Mouse (Mus musculus): ENCODE data around the gene Pdlim3.
A peak's percentile ranks its signal among the peaks of the same experiment; 100 is the strongest.
"Not testable (repeated sequence)": the region's sequence is repeated elsewhere in the genome, so short reads cannot be mapped to it uniquely, and the experiment has no call there.

The Pdlim3 gene

DNA sequence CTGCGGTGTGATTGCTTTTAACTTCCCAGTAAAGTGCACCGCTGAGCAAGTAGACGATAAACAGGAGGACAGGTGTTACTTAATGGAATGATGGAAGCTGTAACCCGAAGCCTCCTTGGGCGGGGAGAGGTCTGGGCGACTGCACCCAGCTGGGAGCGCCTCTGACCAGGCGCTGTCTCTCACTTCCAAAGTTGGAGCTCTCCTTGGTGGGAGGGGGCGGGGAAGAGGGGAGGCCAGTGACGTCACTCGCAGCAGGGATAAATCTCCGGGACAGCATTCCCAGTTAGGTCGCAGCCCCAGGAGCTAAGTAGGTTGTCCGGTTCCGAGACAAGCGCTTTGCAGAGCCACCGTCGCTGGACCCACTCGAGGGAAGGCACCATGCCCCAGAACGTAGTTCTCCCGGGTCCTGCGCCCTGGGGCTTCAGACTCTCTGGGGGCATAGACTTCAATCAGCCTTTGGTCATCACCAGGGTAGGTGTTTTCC, at the start of gene Pdlim3:
Gene Pdlim3, plus strand, starts transcription at position 260 of the 484 bp plus-strand sequence.
- DNase-seq (ENCODE audit: low spot score in 2 of 2) = no peak

DNA sequence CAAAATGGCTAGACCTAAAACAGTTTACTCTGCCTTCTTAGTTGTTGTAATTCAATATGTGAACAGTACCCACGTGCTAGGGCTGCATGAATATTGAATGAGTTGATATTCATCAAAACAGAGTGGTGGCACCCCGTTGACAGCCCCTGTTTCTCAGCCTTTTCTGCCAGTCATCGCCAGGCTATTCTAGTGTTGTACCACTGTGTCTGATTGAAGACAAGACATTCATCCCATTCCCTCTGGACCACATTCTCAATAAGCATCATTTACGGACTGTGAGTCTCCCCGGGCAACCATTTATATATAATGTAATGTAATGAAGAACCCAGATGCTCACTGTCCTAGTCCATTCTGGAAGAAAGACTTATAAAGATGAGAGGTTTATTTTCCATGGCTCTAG, 42.0 kb upstream of the Pdlim3 start:
- no peak for DNase-seq (ENCODE audit: low spot score in 2 of 2)

DNA sequence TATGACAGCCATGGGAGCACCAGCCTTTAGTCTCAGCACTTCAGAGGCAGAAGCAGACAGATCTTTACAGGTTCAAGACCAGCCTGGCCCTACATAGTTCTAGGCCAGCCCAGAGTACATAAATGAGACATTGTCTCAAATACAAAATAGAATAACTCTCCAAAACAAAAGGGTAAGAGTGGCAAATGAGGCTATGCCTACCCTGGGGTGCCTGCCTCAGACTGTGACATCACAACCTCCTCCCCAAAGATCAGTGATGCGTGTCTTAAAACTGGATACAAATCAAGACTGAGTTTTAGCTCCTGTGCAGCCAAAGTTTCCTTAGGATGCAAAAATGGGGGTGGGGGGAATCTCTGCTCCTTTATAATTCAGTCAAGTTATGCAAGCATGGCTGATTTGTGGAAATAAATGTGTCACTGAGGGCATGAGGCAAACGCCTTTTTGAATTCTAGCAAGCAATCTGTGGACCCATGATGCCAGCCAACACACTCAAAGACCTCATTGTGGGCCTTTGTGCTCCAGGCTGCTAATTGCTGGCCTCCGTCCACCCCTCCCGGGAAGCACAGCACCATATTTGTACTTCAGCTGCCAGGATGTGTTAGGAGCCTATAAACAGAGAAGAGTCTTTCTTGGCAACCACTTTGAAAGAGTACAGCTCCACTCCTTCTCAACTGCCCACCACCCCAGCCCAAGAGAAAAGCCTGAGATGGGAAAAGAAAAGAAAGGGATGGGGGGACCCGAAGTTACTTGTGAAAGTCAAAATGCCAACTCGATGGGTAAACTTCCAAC, 41.0 kb upstream of the Pdlim3 start:
- DNase-seq (ENCODE audit: low spot score in 2 of 2) = peak; percentile 42 to 74

DNA sequence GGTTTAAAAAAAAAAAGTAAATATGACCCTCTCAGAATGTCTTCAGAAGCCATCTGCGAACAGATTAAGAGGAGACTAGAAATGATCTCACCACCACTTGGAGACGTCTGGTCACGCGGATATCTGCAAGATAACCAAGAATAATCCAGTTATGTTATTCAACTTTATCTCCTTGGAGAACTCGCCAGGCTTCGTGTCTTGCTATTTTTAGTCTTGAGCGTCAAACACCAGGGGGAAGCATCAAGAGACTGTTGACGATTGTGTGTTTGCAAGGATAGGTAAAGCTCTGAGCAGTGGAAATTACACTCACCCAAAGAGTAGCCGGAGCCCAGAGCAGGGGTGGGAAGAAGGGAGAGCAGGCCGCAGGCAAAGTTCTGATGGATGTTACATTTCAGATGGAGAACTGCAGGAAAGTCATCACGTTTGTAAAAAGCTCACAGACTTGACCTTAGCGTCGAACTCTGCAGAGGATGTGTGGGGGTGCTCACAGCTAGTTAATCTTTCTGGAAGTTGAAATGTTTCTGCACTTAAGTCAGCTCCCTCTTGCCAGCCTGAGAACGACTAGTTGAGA, 40.3 kb upstream of the Pdlim3 start:
- peak in 1 of 2 experiments; percentile 15 for DNase-seq (ENCODE audit: low spot score in 2 of 2)

DNA sequence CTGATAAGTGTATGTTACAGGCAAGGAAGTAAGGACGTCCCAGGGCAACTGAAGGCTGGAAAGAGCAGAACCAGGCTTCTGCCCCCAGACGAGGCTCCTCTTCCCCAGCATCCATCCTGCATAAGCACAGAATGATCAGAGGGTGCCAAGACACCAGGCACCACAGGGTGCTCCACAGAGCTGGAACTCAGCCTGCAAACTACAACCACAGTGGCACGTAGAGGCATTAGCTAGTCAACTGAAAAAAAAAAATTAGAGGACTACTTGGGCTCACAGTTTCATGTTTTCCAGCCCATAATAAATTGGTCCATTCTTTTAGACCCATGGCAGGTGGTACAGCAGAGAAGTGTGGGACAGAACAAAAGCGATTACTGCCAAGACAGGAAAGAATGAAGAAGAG, 39.4 kb upstream of the Pdlim3 start:
- no peak for DNase-seq (ENCODE audit: low spot score in 2 of 2)

DNA sequence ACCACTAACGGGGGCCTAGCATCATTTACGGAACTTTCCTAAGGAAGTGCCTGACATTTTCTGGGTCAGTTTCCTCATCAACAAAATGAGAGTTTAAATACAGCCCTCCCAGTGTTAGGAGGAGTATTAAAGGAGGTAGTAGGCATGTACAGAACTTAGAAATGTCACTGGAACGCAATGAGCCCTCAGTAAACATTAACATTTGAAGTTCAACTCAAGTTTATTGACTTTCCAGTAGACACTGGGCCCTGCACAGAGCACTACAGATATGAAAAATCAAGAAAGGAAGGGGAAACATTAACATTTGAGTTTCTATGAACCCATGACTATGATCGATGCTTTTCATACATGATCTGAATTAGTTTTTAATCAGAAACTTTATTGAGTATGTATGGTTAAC, 30.1 kb upstream of the Pdlim3 start:
- DNase-seq (ENCODE audit: low spot score in 2 of 2) = no peak

DNA sequence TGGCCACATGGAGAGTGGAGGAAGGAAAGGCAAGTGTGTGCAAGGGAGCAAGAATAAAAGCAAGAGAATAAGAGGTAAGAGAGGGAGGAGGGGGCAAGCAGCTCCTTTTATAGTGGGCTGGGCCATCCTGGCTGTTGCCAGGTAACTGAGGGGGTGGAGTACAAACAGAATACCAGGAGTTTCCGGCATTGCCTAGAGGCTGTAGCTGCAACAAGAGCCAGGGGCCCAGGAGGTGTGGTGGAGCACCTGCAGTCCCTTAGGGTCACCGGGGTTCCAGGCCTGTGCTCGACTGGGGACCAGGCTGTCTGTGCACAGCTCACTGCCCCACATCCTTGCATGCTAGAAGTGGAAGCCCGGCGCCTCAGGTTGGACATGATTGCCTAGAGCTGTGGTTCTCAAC, 27.5 kb upstream of the Pdlim3 start:
- no peak for DNase-seq (ENCODE audit: low spot score in 2 of 2)

DNA sequence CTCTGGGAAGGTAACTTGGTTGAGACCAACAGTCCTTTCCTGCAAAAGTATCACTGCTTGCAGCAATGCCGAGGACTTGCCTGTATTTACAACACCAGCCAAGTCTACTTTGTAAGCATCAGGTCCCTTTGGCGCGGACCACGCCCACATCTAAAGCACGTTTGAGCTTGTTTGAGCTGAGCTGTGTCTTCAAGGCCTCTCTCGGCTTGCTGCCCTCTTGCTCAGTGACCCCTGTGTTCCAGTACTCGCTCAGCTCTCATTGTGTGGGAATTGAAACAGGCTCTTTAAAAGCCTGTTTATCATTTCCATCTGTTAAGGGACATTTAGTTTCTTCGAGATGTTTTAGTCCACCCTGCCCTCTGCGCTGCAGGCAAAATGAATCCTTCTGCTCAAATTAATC, 26.9 kb upstream of the Pdlim3 start:
- DNase-seq (ENCODE audit: low spot score in 2 of 2) = no peak

DNA sequence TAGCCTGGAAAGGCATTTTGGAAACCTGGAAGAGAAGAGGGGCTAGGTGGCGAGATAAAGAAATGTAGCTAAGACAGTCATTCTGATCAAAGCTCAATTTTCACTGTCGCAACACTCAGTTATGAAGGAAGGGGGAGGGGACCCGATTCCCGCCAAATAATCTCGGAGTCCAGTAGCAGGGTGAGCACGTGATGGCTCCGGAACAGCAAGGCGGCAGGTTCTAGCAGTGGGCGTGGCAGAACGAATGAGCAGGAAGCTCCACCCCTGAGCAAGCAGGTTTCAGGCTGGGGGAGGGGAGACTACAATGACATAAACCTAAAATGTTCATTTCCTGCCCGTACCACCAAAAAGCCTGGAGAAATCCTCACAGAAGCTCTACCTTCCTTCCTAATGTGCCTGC, 13.7 kb upstream of the Pdlim3 start:
- DNase-seq (ENCODE audit: low spot score in 2 of 2) = not testable (repeated sequence)

DNA sequence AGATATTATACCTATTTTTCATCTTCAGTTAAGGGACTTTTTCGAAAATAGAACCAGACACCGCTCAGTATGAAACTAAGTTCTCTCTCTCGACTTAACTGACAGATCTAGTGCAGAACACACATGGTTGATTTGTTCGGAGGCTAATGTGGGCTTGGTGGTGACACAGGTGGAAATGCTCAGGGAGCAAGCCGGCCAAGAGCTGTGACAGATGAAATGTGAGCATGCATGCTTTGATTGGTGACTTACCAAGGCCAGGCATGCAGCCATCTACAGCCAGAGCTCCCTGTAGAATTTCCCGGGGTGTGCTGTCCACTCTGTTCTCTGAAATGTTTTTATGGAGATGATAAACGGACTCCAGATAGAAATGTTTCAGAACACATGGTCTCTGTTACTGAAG, 13.2 kb upstream of the Pdlim3 start:
- no peak for DNase-seq (ENCODE audit: low spot score in 2 of 2)

DNA sequence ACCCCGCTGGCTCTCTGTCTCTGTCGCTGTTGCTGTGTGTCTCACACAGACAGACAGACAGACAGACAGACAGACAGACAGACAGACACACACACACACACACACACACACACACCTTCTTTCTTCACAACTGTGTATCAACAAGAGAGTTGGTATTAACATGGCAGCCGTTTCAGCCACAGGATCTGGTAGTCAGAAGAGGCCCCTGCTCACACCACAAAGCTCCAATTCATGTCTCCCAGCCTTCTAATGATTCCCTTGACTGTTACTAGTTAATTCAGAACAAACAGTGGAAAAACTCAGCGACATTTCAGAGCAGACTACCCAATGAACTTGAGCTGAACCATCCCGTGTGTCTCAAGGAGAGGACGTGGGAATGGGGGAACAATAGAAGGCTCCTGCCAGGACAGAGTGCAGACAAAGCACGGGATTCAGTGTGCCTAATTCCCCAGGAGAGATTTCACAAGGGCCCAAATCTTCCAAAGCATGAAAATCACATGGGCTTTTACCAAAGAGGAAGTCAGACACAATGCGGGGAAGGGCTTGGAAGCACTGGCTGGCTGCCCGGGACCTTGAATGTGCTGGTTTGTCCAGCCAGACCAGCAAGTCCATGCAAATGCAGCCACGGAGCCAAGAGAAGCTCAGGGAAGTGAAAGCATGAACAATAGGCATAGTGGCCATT, 10.2 kb upstream of the Pdlim3 start:
- DNase-seq (ENCODE audit: low spot score in 2 of 2) = peak; percentile 30

DNA sequence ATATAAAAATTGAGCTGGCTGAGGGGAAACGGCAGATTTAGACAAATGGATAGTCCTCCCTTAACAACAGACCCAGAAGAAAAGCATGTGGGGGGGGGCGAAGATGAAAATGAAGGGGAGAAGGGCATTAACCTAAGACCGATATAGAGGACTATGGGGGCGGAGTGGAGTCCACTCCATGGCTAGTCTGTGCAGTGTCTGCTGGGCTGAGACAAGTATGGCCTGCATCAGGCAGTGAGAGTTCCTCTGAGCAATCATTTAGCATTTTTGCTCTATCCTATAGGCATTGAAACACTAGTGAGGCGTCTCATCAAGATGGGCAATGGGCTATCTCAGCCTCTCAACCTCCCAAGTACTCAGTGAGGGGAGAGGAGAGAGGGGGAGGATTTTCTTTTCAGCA, 8.9 kb upstream of the Pdlim3 start:
- no peak for DNase-seq (ENCODE audit: low spot score in 2 of 2)

DNA sequence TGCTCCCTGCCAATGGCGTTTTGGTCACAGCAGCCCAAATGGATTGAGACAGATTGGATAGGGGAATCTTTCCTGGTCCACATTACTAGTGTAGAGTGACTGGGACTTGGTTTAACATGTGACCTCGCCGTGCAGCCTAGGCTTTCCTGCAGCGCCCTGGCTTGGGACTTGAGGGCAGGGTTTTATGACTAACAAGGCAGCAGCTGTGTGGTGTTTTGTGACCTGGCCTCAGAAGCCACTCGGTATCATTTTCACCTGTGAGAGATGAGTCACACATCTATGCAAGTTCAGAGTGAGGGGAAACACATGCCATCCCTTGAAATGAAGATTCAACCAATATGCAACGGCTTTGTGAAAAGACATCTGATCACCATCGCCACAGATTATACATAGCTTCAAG, 7.6 kb upstream of the Pdlim3 start:
- DNase-seq (ENCODE audit: low spot score in 2 of 2) = no peak

DNA sequence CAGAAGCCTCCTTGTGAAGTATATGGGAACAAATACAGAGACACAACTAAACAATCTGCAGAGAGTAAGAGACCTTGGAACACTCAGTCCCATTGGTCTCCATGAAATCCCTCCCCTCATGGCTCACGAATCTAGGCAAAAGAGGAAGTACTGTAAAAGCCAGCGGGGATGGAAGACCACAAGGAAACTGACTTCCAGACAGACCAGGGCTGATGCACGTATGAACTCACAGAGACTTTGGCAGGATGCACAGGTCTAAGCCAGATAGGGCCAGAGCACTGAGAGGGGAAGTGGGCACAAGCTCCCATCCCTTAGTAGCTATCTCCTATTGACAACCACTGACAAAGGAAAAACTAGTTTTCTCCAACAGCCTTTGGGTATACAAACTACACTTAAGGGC, 4.8 kb upstream of the Pdlim3 start:
- DNase-seq (ENCODE audit: low spot score in 2 of 2) = no peak

DNA sequence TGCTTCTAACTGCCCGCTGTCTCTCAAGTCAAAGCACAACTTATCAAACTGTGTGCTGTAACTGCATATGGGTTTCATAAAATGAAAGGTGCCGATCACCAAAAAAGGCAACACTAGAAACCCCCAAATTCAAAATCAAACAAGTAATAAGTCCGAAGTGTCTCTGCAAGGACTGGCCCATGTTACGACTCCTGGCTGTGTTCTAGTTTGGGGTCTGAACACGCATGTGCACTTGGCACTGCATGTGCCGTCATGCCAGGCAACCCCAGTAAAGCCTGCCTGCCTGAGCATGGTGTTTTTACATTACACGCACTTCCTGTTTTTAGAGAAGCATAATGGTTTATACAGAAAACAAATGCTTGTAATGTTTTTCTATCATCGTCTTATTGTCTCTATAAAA, 3.5 kb upstream of the Pdlim3 start:
- no peak for DNase-seq (ENCODE audit: low spot score in 2 of 2)

DNA sequence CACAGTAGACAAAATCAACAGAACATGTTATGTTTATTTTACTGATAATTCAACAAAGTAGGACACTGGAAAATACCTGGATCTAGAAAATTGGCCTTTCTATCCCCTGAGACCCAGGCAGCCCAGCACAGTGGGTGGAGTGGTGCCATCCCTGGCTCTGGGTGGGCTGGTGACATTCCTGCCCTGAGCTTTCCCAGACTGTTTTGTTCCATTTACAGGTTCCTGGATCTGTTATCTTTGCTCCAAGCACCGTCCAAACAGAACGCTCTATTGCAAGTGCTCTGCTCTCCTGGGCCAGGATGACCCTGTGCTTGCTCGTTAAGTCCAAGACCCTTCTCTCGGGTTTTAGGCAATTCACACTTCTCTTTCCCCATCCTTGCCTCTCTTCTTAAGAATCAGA, 1.5 kb upstream of the Pdlim3 start:
- no peak for DNase-seq (ENCODE audit: low spot score in 2 of 2)

DNA sequence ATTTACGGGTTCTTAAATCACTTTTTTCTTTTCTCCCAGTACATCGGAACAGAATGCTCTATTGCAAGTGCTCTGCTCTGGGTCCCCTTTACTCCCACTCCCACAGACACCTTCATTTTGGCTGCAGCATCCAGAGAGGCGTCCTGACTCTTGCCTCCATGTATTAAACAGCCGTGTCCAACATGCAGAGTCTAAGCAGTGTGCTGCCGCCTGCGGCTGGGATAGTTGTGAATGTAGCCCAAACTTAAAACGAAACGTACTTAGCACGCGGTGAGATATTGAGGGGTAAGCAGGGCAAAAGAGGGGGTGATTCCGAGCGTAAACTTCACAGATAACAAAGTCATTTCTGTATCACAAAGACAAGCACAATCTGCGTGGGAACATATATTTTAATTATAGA, 709 bp upstream of the Pdlim3 start:
- no peak for DNase-seq (ENCODE audit: low spot score in 2 of 2)

DNA sequence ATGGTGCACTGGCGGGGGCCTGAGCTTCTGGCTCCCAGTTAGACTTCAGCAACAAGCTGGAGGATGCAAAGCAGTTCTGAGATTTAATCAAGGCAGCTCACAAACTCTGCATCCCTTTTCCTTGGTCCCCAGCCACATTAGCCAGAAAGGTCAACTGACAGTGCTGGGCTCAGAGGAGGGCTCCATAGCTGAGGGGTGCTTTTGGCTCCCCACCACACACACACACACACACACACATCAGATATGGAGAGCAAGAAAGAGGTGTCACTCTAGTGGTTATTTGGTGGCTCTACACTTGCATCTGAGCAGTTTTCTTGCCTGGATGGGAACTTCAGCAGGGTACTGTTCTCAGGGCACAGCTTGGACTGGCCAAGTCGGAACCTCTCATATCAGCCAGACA, 514 bp downstream of the Pdlim3 start:
- DNase-seq (ENCODE audit: low spot score in 2 of 2) = no peak

DNA sequence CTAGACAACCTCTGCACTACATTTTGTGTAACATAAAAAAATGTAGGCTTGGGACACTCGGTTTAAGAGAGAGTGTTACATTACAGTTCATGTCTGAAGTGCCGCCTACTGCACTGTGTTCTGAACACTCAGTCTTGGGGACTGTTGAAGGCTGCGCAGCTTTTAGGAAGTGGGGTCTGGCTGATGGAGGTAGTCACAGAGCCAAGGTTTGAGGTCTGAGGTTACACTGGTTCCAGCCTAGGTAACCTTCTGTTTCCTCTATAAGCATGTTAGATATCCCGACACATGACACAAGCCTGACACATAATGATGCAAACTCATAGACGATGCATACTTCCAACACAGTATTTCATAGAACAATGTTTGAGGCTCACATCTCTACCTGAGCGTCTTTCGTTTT, 4.5 kb downstream of the Pdlim3 start:
- no peak for DNase-seq (ENCODE audit: low spot score in 2 of 2)

DNA sequence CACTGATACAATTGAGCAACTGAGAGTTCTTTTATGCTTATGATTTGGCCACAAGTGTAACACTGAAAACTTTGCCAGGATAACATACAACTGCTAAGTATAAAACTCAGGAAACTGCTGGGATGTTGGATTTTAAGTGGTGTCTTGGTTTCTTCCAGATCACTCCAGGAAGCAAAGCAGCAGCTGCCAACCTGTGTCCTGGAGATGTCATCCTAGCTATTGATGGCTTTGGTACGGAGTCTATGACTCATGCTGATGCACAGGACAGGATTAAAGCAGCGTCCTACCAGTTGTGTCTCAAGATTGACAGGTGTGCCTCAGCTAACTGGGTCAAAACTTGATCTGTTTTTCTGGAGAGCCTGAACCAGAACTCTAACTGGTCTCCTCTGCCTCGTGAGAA, 11.3 kb downstream of the Pdlim3 start:
- DNase-seq (ENCODE audit: low spot score in 2 of 2) = no peak

DNA sequence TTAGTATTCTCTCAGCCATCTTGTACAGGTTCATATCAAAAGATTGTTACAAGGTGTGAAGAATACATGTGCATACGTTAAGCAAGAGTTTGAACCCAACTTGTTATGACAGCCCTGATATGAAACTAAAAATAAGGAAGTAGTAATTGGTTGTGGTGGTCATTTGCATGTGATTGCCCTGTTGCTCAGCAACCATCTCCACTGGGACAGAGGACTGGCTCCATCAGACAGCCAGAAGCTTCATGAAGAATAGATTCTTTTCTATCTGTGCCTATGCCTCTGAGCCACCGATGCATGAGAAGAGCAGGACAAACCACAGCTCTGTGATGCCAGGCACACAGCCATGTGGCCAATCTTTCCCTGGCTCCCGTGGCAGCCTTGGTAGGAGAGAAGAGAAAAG, 14.5 kb downstream of the Pdlim3 start:
- DNase-seq (ENCODE audit: low spot score in 2 of 2) = no peak

DNA sequence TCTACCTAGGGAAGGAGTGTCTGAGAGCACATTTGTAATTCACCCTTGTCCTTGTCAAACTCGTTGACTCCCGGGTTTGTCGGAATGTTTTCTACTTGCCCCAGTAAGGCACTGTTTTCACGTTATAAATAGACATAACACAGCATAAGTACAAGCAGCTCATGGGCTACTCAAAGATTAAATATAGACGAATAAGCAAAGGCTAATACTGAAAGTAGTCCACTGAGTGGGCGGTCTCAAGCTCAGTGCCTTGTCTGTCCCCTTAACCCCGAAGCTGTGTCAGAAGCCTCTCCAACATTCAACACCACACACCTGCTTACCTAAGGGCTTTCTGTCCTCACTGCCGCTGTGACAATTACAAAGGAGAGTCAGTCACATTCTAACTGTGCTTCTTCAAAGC, 16.4 kb downstream of the Pdlim3 start:
- DNase-seq (ENCODE audit: low spot score in 2 of 2) = no peak

DNA sequence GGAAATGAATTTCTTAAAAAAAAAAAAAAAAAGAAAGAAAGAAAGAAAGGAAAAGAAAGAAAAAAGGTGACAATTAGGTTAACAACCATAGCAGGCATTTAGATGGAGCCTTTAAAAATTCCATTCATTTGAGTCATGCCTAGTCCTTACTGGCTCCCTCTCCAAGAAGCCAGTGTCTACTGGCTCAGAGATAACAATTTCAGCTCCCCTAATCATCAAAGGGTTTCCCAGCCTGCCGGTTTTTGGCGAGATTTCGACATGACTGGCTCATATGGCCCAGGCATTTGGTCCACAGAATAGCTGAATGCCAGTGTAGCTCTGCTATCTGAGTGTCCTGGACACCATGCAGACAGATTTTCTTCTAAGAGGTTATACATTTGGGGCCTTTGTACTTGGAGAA, 18.4 kb downstream of the Pdlim3 start:
- DNase-seq (ENCODE audit: low spot score in 2 of 2) = no peak

All from frontal cortex, postnatal 14 days (tissue).